Mouse (Mus musculus) mouse embryonic stem cell (cell line): ENCODE data around the gene Ccdc171.
"Not testable (repeated sequence)": the region's sequence is repeated elsewhere in the genome, so short reads cannot be mapped to it uniquely, and the experiment has no call there.

Experiments
- in situ Hi-C, 2 experiments: fragments of 300-500 bp; cut with MboI; formaldehyde crosslinking; loops; 1 replicate in 1 of 2; 3 replicates in 1 of 2; pipeline ENCODE4 v1.14.3; 2019 to 2020; ENCODE audit warnings: low sequenced_read_pairs in 2 of 2, low pct_unique_long_range_greater_than_20kb in 1 of 2, mixed read lengths in 1 of 2; ENCODE audit not compliant: unreplicated experiment in 1 of 2

Gene Ccdc171

GRCm38 (mm10) chr4:83520308-83520707 is 5.0 kb upstream of the Ccdc171 start:
- in situ Hi-C loops: no loop called here

GRCm38 (mm10) chr4:83522066-83522465 is 3.3 kb upstream of the Ccdc171 start:
- in situ Hi-C loops: no loop called here

GRCm38 (mm10) chr4:83524456-83524842 is 896 bp upstream of the Ccdc171 start:
- in situ Hi-C loops: no loop called here

GRCm38 (mm10) chr4:83525690-83526055 is 328 bp downstream of the Ccdc171 start:
- in situ Hi-C loops: no loop called here

GRCm38 (mm10) chr4:83526270-83526987 is 1.1 kb downstream of the Ccdc171 start:
- in situ Hi-C loops: no loop called here

GRCm38 (mm10) chr4:83526988-83527334 is 1.6 kb downstream of the Ccdc171 start:
- in situ Hi-C loops: no loop called here

GRCm38 (mm10) chr4:83527921-83528320 is 2.6 kb downstream of the Ccdc171 start:
- in situ Hi-C loops: no loop called here

GRCm38 (mm10) chr4:83530060-83530459 is 4.7 kb downstream of the Ccdc171 start:
- in situ Hi-C loops: not testable (repeated sequence)

GRCm38 (mm10) chr4:83533168-83533911 is 8.0 kb downstream of the Ccdc171 start:
- in situ Hi-C loops: no loop called here

- in situ Hi-C loops: no loop called here
These were observed 8.7 kb downstream of the Ccdc171 start for GRCm38 (mm10) chr4:83534024-83534423.

- in situ Hi-C loops: no loop called here
These were observed 24.2 kb downstream of the Ccdc171 start for GRCm38 (mm10) chr4:83549501-83549900.

GRCm38 (mm10) chr4:83567190-83568113 is 42.1 kb downstream of the Ccdc171 start:
- in situ Hi-C loops: no loop called here

GRCm38 (mm10) chr4:83568145-83568544 is 42.8 kb downstream of the Ccdc171 start:
- in situ Hi-C loops: not testable (repeated sequence)

- in situ Hi-C loops: no loop called here
These were observed 45.2 kb downstream of the Ccdc171 start for GRCm38 (mm10) chr4:83570569-83570968.

GRCm38 (mm10) chr4:83571033-83571432 is 45.7 kb downstream of the Ccdc171 start:
- in situ Hi-C loops: no loop called here

GRCm38 (mm10) chr4:83572521-83572920 is 47.2 kb downstream of the Ccdc171 start:
- in situ Hi-C loops: no loop called here

GRCm38 (mm10) chr4:83576315-83576714 is 51.0 kb downstream of the Ccdc171 start:
- in situ Hi-C loops: no loop called here

- in situ Hi-C loops: no loop called here
These were observed 54.8 kb downstream of the Ccdc171 start for GRCm38 (mm10) chr4:83580157-83580556.

GRCm38 (mm10) chr4:83587563-83587962 is 62.2 kb downstream of the Ccdc171 start:
- in situ Hi-C loops: no loop called here
